Mouse (Mus musculus) gastrocnemius, postnatal 36 days (tissue): ENCODE data around the gene Zfyve19. TPM values are rescaled to one million over a fixed set of nuclear protein-coding genes. Genes with fewer than 3 reads are reported as not detected.

Experiments
- DNase-seq, 2 experiments: peaks; one replicate each; pipeline ENCODE4 v3.0.0; 2022
- intact Hi-C: fragments of 180-260 bp; cut with DNase I; formaldehyde crosslinking; loops from one replicate; pipeline ENCODE4 v1.15.1; 2025
- total RNA-seq, 2 experiments: library from RNA; stranded (reverse); gene quantifications; 2 replicates each; pipeline ENCODE4 v1.2.3; 2021

Zfyve19 gene
- total RNA-seq, 2 experiments from 2014 or later = 10.9 to 15.1 TPM

GRCm38 (mm10) chr2:119242548-119242947, 34.1 kb downstream of the Zfyve19 start:
- no peak for DNase-seq

DNA sequence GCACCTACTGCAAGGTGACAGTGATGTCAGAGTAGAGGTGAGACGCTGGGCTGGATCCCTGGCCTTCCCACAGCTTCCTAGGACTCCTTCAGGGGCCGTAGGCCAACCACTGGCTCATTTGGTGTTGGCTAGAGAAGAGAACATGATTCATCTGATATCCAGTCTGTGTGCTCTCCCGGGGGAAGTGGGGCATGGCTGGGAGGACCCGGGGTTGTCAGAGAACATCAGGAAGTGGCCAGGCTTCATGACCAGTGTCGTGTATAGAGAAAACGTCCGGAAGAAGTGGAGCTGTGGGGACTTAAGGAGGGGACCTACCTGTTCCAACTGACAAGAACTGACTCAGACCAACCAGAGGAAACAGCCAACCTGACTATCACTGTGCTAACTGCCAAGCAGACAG, 36.8 kb downstream of the Zfyve19 start:
- intact Hi-C loops = no loop called here
- no peak for DNase-seq

More at GRCm38 (mm10) chr2:119242548-119242947, 34.1 kb downstream of the Zfyve19 start:
- intact Hi-C loops = no loop called here

GRCm38 (mm10) chr2:119247904-119248303, 39.5 kb downstream of the Zfyve19 start:
- no peak for DNase-seq
- intact Hi-C loops = no loop called here

GRCm38 (mm10) chr2:119249592-119250061, 41.2 kb downstream of the Zfyve19 start:
- intact Hi-C loops = no loop called here
- DNase-seq = no peak

- no peak for DNase-seq
- intact Hi-C loops = no loop called here
These were observed 42.0 kb downstream of the Zfyve19 start for GRCm38 (mm10) chr2:119250377-119250776.

- DNase-seq = peak; percentile 80
- intact Hi-C loops = loop anchor here (1.0 kb wide), 1 partner anchor 37 kb away; the partner anchor contains the start of gene Vps18
These were observed 42.5 kb downstream of the Zfyve19 start for GRCm38 (mm10) chr2:119250826-119251478.

DNA sequence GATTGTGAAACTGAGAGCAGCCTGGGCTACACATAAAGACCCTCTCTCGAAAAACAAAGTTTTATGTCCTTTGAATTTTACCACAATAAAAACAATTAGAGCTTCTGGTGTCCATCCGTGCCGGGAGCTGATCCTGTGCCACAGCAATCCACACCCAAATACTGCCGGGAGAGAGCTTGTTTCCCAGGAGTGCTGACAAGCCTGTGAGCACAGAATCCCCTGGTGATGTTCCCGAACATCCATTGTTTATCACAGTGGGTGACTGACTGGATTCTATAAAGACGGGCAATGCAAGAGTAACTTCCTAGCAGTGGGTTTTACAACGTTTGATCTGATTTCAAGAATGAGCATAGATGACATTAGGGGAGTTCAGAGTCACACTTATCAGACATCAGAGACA, 46.6 kb downstream of the Zfyve19 start:
- no peak for DNase-seq
- intact Hi-C loops = no loop called here

DNA sequence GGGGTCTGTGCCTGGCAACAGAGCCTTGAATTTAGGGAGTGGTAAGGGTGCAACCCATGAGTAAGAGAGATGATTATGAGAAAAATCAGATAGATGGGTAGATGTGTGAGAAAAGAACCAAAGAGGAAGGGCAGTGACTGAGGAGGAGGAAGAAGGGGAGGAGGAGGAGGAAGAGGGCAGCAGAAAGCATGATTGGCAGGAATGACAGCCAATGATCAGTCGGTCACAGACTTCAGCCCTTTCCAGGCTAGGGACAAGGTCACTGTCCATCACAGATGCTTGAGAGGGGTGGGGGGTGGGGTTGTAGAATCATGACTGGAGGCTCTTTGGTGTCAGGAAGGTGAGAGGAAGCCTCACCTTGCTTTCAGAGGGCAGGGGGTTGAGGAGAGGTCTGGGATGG, 52.1 kb downstream of the Zfyve19 start:
- no peak for DNase-seq
- intact Hi-C loops = no loop called here

GRCm38 (mm10) chr2:119261326-119261725, 52.9 kb downstream of the Zfyve19 start:
- DNase-seq = no peak
- intact Hi-C loops = no loop called here

GRCm38 (mm10) chr2:119262978-119263377, 54.6 kb downstream of the Zfyve19 start:
- intact Hi-C loops = no loop called here
- peak; percentile 36 to 69 for DNase-seq

DNA sequence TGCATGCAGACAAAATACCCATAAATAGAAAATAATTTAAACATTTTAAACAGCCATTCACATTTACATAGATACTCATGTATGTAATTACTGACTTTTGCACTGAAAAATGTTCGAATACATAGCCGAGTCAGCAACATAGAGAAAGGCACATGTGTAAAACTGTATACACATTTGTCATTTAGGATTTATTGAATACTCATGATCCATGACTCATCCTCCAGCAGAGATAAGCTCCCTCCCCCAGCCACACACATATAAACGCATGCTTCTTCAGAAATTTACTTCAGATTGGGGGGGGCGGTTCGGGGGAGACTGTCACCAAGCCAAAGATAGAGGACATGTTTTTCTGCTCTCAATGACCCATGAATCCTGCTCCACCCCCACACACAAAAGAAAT, 55.4 kb downstream of the Zfyve19 start:
- intact Hi-C loops = no loop called here
- no peak for DNase-seq

Other genes with a start within 250 kb of the Zfyve19 start
- gene Ccdc32, start 179.2 kb upstream of the Zfyve19 start, total RNA-seq = 1 to 10 TPM; 3.3 to 4.6 TPM
- 1 to 10 TPM; 2.7 to 2.8 TPM for gene Rpusd2, start 173.8 kb upstream of the Zfyve19 start, total RNA-seq
- under 1 TPM; 0.44 to 0.79 TPM for gene Knl1, start 161.5 kb upstream of the Zfyve19 start, total RNA-seq
- gene Rad51, start 95.8 kb upstream of the Zfyve19 start, total RNA-seq = under 1 TPM; 0.81 to 0.92 TPM
- gene Rmdn3, start 51.6 kb upstream of the Zfyve19 start, total RNA-seq = 1 to 10 TPM; 4.7 to 4.8 TPM
- not detected for gene Gchfr, start 40.8 kb upstream of the Zfyve19 start, total RNA-seq
- not detected for gene Gm14137, start 34.1 kb upstream of the Zfyve19 start, total RNA-seq
- gene Dnajc17, start 178 bp downstream of the Zfyve19 start, total RNA-seq = 1 to 10 TPM; 7.7 to 7.8 TPM
- gene Ppp1r14d, start 21.3 kb downstream of the Zfyve19 start, total RNA-seq = not detected
- under 1 TPM in 1 of 2 experiments, not detected in 1; 0.20 TPM for gene Spint1, start 28.7 kb downstream of the Zfyve19 start, total RNA-seq
- gene Rhov, start 62.7 kb downstream of the Zfyve19 start, total RNA-seq = not detected
- gene Vps18, start 80.1 kb downstream of the Zfyve19 start, total RNA-seq = 1 to 10 TPM; 9.0 to 9.2 TPM
- gene Dll4, start 117.2 kb downstream of the Zfyve19 start, total RNA-seq = 1 to 10 TPM; 5.1 to 5.5 TPM
- 10 to 100 TPM; 40.1 to 82.4 TPM for gene Chac1, start 142.6 kb downstream of the Zfyve19 start, total RNA-seq